28 mouse cellular contexts compared by ENCODE assay signal in genomic region chr19:23609724-23610123, GRCm38 (mm10). TPM values are rescaled to one million over a fixed set of nuclear protein-coding genes. Genes with fewer than 3 reads are reported as not detected.
"Had no signal": no experiment of that assay in that cellular context is flagged by ENCODE, and none has a peak within 500 bp of the region (broad histone marks: within the 10 kb centered on the region; RNA-seq: fewer than 3 reads in every experiment).

No protein-coding gene starts in this region.

- H3K4me3 ChIP-seq: heart, adult 2 months; heart, embryonic 13.5 days; heart, embryonic 15.5 days; hindbrain, embryonic 13.5 days; hindbrain, embryonic 15.5 days; kidney, embryonic 15.5 days; limb, embryonic 13.5 days; limb, embryonic 15.5 days; liver, embryonic 12.5 days had no signal

- DNase-seq: gastrocnemius, postnatal 14 days; gastrocnemius, postnatal 36 days; heart, adult 11 months; heart, adult 2 months; heart, postnatal 14 days; heart, postnatal 36 days; kidney, adult 11 months; kidney, adult 2 months; kidney, adult 9 months; kidney, postnatal 14 days; kidney, postnatal 36 days; layer of hippocampus, adult 9-11 months; layer of hippocampus, postnatal 36 days; left cerebral cortex, postnatal 4 days had no signal

- H3K27ac ChIP-seq: heart, adult 2 months; heart, embryonic 13.5 days; heart, embryonic 15.5 days; hindbrain, embryonic 13.5 days; hindbrain, embryonic 15.5 days; hindbrain, postnatal 0 days; kidney, embryonic 15.5 days; kidney, postnatal 0 days; limb, embryonic 13.5 days; limb, embryonic 15.5 days; liver, embryonic 12.5 days had no signal

RNA-seq across cellular contexts. Expression of gene 1700028P14Rik, which starts 42.9 kb away (rescaled TPM):
- total RNA-seq: gastrocnemius, adult 18-20 months; gastrocnemius, adult 8-10 months; gastrocnemius, postnatal 14 days; gastrocnemius, postnatal 36 days; heart, adult 2 months; heart, postnatal 14 days; heart, postnatal 36 days; hematopoietic stem cell, adult 5-6 weeks; liver, adult 2 months had no signal
